Mouse (Mus musculus) ES-Bruce4 (cell line): Measurements from ENCODE around the gene Gm28308. TPM values are rescaled to one million over a fixed set of nuclear protein-coding genes. Genes with fewer than 3 reads are reported as not detected.

Source experiments
- H3K27ac ChIP-seq: 2 replicates; pipeline ENCODE4 v1.5.1; 2012; ENCODE audit warnings: low read length, inconsistent platforms; ENCODE audit not compliant: insufficient read depth
- H3K27me3 ChIP-seq: 2 replicates; pipeline ENCODE4 v1.6.1; 2012; ENCODE audit warnings: mild to moderate bottlenecking, low read length, inconsistent platforms; ENCODE audit not compliant: control insufficient read depth, poor library complexity, insufficient read depth, severe bottlenecking
- H3K36me3 ChIP-seq: 2 replicates; pipeline ENCODE4 v1.6.1; 2012; ENCODE audit warnings: inconsistent platforms, mild to moderate bottlenecking, low read length, moderate library complexity; ENCODE audit not compliant: control insufficient read depth, poor library complexity, insufficient read depth, severe bottlenecking
- H3K4me1 ChIP-seq: one replicate; pipeline ENCODE4 v1.8.1; 2011; ENCODE audit warnings: low read length; ENCODE audit not compliant: control insufficient read depth, insufficient read depth
- H3K4me3 ChIP-seq: 2 replicates; pipeline ENCODE4 v1.5.1; 2011; ENCODE audit warnings: low read depth, mild to moderate bottlenecking, low read length
- H3K9ac ChIP-seq: 2 replicates; pipeline ENCODE4 v1.6.1; 2012; ENCODE audit warnings: low read depth, mild to moderate bottlenecking, inconsistent platforms; ENCODE audit not compliant: poor library complexity, severe bottlenecking
- H3K9me3 ChIP-seq: replicated peaks from 2 replicates; pipeline ENCODE4 v1.6.1; 2012; ENCODE audit warnings: mild to moderate bottlenecking, low read length, inconsistent platforms; ENCODE audit not compliant: control insufficient read depth, poor library complexity, insufficient read depth, severe bottlenecking
- CTCF ChIP-seq: IDR thresholded peaks from one replicate; pipeline ENCODE4 v1.8.1; 2011; ENCODE audit warnings: low read depth, low read length
- EP300 ChIP-seq: IDR thresholded peaks from 2 replicates; pipeline ENCODE4 v1.6.1; 2011; ENCODE audit warnings: low read depth, low read length; ENCODE audit not compliant: insufficient read depth
- POLR2A ChIP-seq: IDR thresholded peaks from one replicate; pipeline ENCODE4 v1.8.1; 2011; ENCODE audit warnings: low read length; ENCODE audit not compliant: insufficient read depth
- polyA plus RNA-seq: library from polyadenylated mRNA; stranded (reverse); fragments of >200 nt; gene quantifications from 2 replicates; pipeline ENCODE4 v1.2.4, GENCODE M21; 2011; ENCODE audit warnings: low read depth; ENCODE audit not compliant: missing spikeins, insufficient read depth, insufficient read length

Gene Gm28308
- polyA plus RNA-seq, 1 experiment: not detected

DNA sequence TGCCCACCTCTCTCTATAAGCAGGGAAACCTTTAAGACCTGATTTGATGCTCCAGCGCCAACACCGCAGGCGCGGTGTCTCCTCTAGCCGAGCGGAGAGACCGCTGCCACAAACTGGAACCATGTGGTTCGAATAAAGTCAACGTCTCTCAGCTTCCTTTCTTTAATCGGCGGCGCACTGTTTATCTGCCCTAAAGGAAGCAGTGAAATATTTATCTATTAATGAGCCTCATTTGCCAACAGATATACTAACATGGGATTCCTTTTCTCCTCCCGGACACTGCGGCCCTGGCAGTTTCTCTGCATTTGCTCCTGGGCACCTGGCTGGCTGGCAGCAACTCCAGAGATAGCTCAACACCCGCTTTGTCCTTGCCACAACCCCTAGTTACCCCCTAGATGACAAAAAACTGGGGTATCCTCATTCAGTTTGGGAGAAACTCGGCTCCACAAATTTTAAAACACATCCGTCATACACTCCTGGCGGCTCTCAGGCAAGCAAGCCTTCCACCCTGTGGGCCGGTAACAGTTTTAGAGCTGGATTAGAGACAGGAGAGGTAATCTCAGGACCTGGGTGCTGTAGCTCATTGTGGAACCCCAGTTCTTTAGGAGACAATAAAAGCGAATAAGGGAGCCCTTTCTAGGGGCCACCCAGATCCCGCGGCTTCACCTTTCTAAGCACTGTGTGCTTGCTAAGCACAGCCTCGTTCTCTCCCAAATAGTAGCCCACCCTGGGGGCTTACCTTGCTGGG is 4.9 kb upstream of the Gm28308 start:
- no peak overlapping the region for H3K27ac ChIP-seq
- peak overlapping the region; percentile 34; the same call in 1 of the 2 replicates for H3K9ac ChIP-seq
- H3K27me3 ChIP-seq: peaks cover 59% of the 10 kb centered on the region
- no peak for TF ChIP-seq POLR2A
- no peak for TF ChIP-seq EP300
- no peak for TF ChIP-seq CTCF
- no peaks in the 10 kb centered on the region for H3K4me1 ChIP-seq
- H3K9me3 ChIP-seq: no peaks in the 10 kb centered on the region
- H3K36me3 ChIP-seq: no peaks in the 10 kb centered on the region
- peak overlapping the region; percentile 28 for H3K4me3 ChIP-seq

- Histone ChIP-seq H3K9ac (peak overlapping the region; percentile 50; the same call in 1 of the 2 replicates), H3K9me3 (no peaks in the 10 kb centered on the region), H3K27ac (no peak overlapping the region), H3K4me1 (no peaks in the 10 kb centered on the region), H3K4me3 (peak overlapping the region; percentile 28), H3K27me3 (peaks cover 58% of the 10 kb centered on the region), H3K36me3 (no peaks in the 10 kb centered on the region)
- TF ChIP-seq POLR2A (no peak), CTCF (no peak), EP300 (no peak)
Observed at GRCm38 (mm10) chr6:52217459-52217768, 4.3 kb upstream of the Gm28308 start.

- peak overlapping the region; percentile 50 for H3K9ac ChIP-seq
- no peaks in the 10 kb centered on the region for H3K36me3 ChIP-seq
- H3K27me3 ChIP-seq: peaks cover 57% of the 10 kb centered on the region
- H3K4me3 ChIP-seq: peak overlapping the region; percentile 28
- H3K4me1 ChIP-seq: no peaks in the 10 kb centered on the region
- H3K27ac ChIP-seq: no peak overlapping the region
- TF ChIP-seq EP300: no peak
- no peak for TF ChIP-seq CTCF
- no peak for TF ChIP-seq POLR2A
- no peaks in the 10 kb centered on the region for H3K9me3 ChIP-seq
Observed at GRCm38 (mm10) chr6:52216691-52217458, 3.7 kb upstream of the Gm28308 start.

GRCm38 (mm10) chr6:52215771-52216535 is 2.8 kb upstream of the Gm28308 start:
- Histone ChIP-seq H3K9me3 (no peaks in the 10 kb centered on the region), H3K27ac (no peak overlapping the region), H3K4me3 (no peak overlapping the region), H3K9ac (no peak overlapping the region), H3K36me3 (no peaks in the 10 kb centered on the region), H3K27me3 (peaks cover 57% of the 10 kb centered on the region), H3K4me1 (no peaks in the 10 kb centered on the region)
- no peak for TF ChIP-seq CTCF
- no peak for TF ChIP-seq EP300
- no peak for TF ChIP-seq POLR2A

DNA sequence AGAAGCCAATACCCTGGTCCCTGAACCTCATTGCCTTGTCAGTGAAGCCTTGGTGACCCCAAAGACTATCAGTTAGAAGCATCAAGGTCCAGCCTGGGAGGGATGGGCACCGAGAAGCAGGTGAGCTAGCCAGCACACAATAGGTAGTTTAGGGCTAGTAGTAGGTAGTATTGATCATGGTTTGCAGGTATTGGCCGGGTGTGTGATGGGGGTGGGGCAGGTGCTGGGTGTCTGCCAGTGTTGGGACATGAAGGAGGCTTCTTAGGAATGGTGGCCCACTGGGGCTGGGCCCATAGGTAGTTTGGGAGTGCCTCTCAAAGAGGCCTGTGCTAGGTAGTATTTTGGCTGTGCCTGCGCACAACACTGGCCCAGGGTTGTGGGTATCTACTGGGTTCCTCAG is 1.9 kb upstream of the Gm28308 start:
- no peak overlapping the region for H3K27ac ChIP-seq
- no peak overlapping the region for H3K4me3 ChIP-seq
- H3K9me3 ChIP-seq: no peaks in the 10 kb centered on the region
- no peaks in the 10 kb centered on the region for H3K4me1 ChIP-seq
- H3K27me3 ChIP-seq: peaks cover 52% of the 10 kb centered on the region
- no peaks in the 10 kb centered on the region for H3K36me3 ChIP-seq
- no peak overlapping the region for H3K9ac ChIP-seq
- TF ChIP-seq CTCF (no peak), POLR2A (no peak), EP300 (no peak)
